Mouse (Mus musculus) megakaryocyte, embryonic 14.5 days (primary cell): ENCODE results near the gene Apobec3. TPM values are rescaled to one million over a fixed set of nuclear protein-coding genes. Genes with fewer than 3 reads are reported as not detected.

Experiments
- H3K27me3 ChIP-seq: replicated peaks from 2 replicates; pipeline ENCODE3; 2012; ENCODE audit warnings: inconsistent platforms
- H3K36me3 ChIP-seq: replicated peaks from 2 replicates; pipeline ENCODE3; 2012; ENCODE audit warnings: low read length, inconsistent platforms, mixed read lengths
- H3K4me1 ChIP-seq: 2 replicates; pipeline ENCODE4 v1.6.1; 2012; ENCODE audit warnings: inconsistent platforms
- H3K4me3 ChIP-seq: replicated peaks from 2 replicates; pipeline ENCODE3; 2012; ENCODE audit warnings: moderate library complexity, mild to moderate bottlenecking, inconsistent platforms
- H3K9me3 ChIP-seq: 2 replicates; pipeline ENCODE4 v1.6.1; 2012; ENCODE audit warnings: inconsistent platforms
- FLI1 ChIP-seq: IDR thresholded peaks from 2 replicates; pipeline ENCODE4 v1.6.1; 2012; ENCODE audit warnings: low read length, inconsistent platforms, mixed read lengths
- GATA1 ChIP-seq: IDR thresholded peaks from 3 replicates; pipeline ENCODE4 v1.6.1; 2012; ENCODE audit warnings: mixed read lengths, low read length, inconsistent platforms, borderline replicate concordance
- polyA plus RNA-seq: library from polyadenylated mRNA; stranded (reverse); fragments of >175 nt; gene quantifications from 2 replicates; pipeline ENCODE4 v1.2.3, GENCODE M21; 2012; ENCODE audit warnings: low replicate concordance; ENCODE audit not compliant: insufficient read depth

Gene Apobec3
- polyA plus RNA-seq: 0.81 and 1.1 TPM in 2 replicates

GRCm38 (mm10) chr15:79891436-79892212 lies at the start of gene Apobec3:
Apobec3 (plus strand) TSS chr15:79891659.
- no peaks in the 10 kb centered on the region for H3K27me3 ChIP-seq
- H3K4me1 ChIP-seq: peaks cover 32% of the 10 kb centered on the region
- peak within 1 kb of the TSS; percentile 97 for H3K4me3 ChIP-seq
- TF ChIP-seq FLI1: no peak
- no peak for TF ChIP-seq GATA1
- peaks cover 13% of the 10 kb centered on the region for H3K36me3 ChIP-seq
- no peaks in the 10 kb centered on the region for H3K9me3 ChIP-seq

- H3K36me3 ChIP-seq: no peaks in the 10 kb centered on the region
- H3K9me3 ChIP-seq: 0 out of 2 replicates have a peak, but pooled peaks cover 4% of the 10 kb centered on the region
- H3K4me3 ChIP-seq: no peak overlapping the region
- H3K27me3 ChIP-seq: peaks cover 61% of the 10 kb centered on the region
- no peaks in the 10 kb centered on the region for H3K4me1 ChIP-seq
- TF ChIP-seq GATA1: no peak
Observed at GRCm38 (mm10) chr15:79842985-79843384, 48.5 kb upstream of the Apobec3 start.

GRCm38 (mm10) chr15:79845986-79846385 lies 45.5 kb upstream of the Apobec3 start:
- H3K9me3 ChIP-seq: peaks cover 17% of the 10 kb centered on the region
- H3K4me3 ChIP-seq: no peak overlapping the region
- H3K4me1 ChIP-seq: no peaks in the 10 kb centered on the region
- H3K36me3 ChIP-seq: no peaks in the 10 kb centered on the region
- no peak for TF ChIP-seq FLI1
- no peak for TF ChIP-seq GATA1
- peaks cover 58% of the 10 kb centered on the region for H3K27me3 ChIP-seq

- no peak overlapping the region for H3K4me3 ChIP-seq
- no peaks in the 10 kb centered on the region for H3K4me1 ChIP-seq
- H3K36me3 ChIP-seq: no peaks in the 10 kb centered on the region
- peaks cover 53% of the 10 kb centered on the region for H3K27me3 ChIP-seq
- TF ChIP-seq GATA1 (no peak), FLI1 (no peak)
- peaks cover 17% of the 10 kb centered on the region for H3K9me3 ChIP-seq
Observed at GRCm38 (mm10) chr15:79847100-79847499, 44.4 kb upstream of the Apobec3 start.

GRCm38 (mm10) chr15:79850143-79850542 lies 41.3 kb upstream of the Apobec3 start:
- TF ChIP-seq FLI1: no peak
- no peak for TF ChIP-seq GATA1
- no peak overlapping the region for H3K4me3 ChIP-seq
- H3K4me1 ChIP-seq: no peaks in the 10 kb centered on the region
- H3K36me3 ChIP-seq: no peaks in the 10 kb centered on the region
- peaks cover 13% of the 10 kb centered on the region for H3K9me3 ChIP-seq
- H3K27me3 ChIP-seq: peaks cover 45% of the 10 kb centered on the region

- TF ChIP-seq GATA1: no peak
- no peak for TF ChIP-seq FLI1
- H3K36me3 ChIP-seq: no peaks in the 10 kb centered on the region
Observed at GRCm38 (mm10) chr15:79858979-79859378, 32.5 kb upstream of the Apobec3 start.

GRCm38 (mm10) chr15:79859821-79860220 lies 31.6 kb upstream of the Apobec3 start:
- Histone ChIP-seq H3K36me3 (no peaks in the 10 kb centered on the region), H3K4me3 (no peak overlapping the region), H3K4me1 (peaks cover 5% of the 10 kb centered on the region), H3K9me3 (no peaks in the 10 kb centered on the region), H3K27me3 (peaks cover 47% of the 10 kb centered on the region)
- TF ChIP-seq FLI1: no peak
- TF ChIP-seq GATA1: no peak

More at GRCm38 (mm10) chr15:79858979-79859378, 32.5 kb upstream of the Apobec3 start:
- Histone ChIP-seq H3K27me3 (peaks cover 48% of the 10 kb centered on the region), H3K4me3 (no peak overlapping the region), H3K9me3 (no peaks in the 10 kb centered on the region), H3K4me1 (peaks cover under 1% of the 10 kb centered on the region; the same call in 1 of the 2 replicates)

- no peaks in the 10 kb centered on the region for H3K36me3 ChIP-seq
- peaks cover 5% of the 10 kb centered on the region for H3K4me1 ChIP-seq
- peaks cover 9% of the 10 kb centered on the region for H3K27me3 ChIP-seq
- H3K9me3 ChIP-seq: no peaks in the 10 kb centered on the region
- no peak for TF ChIP-seq FLI1
- no peak for TF ChIP-seq GATA1
- no peak overlapping the region for H3K4me3 ChIP-seq
Observed at GRCm38 (mm10) chr15:79867260-79868002, 24.0 kb upstream of the Apobec3 start.

- Histone ChIP-seq H3K4me3 (no peak overlapping the region), H3K27me3 (peaks cover 10% of the 10 kb centered on the region), H3K36me3 (no peaks in the 10 kb centered on the region), H3K9me3 (no peaks in the 10 kb centered on the region), H3K4me1 (peaks cover 17% of the 10 kb centered on the region)
- TF ChIP-seq FLI1: no peak
- no peak for TF ChIP-seq GATA1
Observed at GRCm38 (mm10) chr15:79873545-79873944, 17.9 kb upstream of the Apobec3 start.

- H3K36me3 ChIP-seq: no peaks in the 10 kb centered on the region
- H3K4me3 ChIP-seq: no peak overlapping the region
- H3K9me3 ChIP-seq: no peaks in the 10 kb centered on the region
Observed at GRCm38 (mm10) chr15:79873995-79874394, 17.5 kb upstream of the Apobec3 start.

More at GRCm38 (mm10) chr15:79873995-79874394, 17.5 kb upstream of the Apobec3 start:
- Histone ChIP-seq H3K4me1 (peaks cover 21% of the 10 kb centered on the region), H3K27me3 (peaks cover 10% of the 10 kb centered on the region)
- TF ChIP-seq FLI1: no peak
- TF ChIP-seq GATA1: no peak
